Mouse (Mus musculus) heart, postnatal 0 days (tissue): Measurements from ENCODE around the gene Itgav.
"Not testable (repeated sequence)": the region's sequence is repeated elsewhere in the genome, so short reads cannot be mapped to it uniquely, and the experiment has no call there.

Experiments
- CTCF ChIP-seq: IDR thresholded peaks from 2 replicates; pipeline ENCODE4 v1.5.1; 2016; ENCODE audit warnings: antibody characterized with exemption, control low read depth, low read depth
- EP300 ChIP-seq: IDR thresholded peaks from 2 replicates; pipeline ENCODE4 v1.6.1; 2016; ENCODE audit warnings: antibody characterized with exemption, low read depth

- not testable (repeated sequence) for TF ChIP-seq CTCF, EP300
Measured at GRCm38 (mm10) chr2:83713281-83713680, 10.9 kb upstream of the Itgav start.
